Mouse (Mus musculus): Measurements from ENCODE around the gene Ascl5.

Gene Ascl5

GRCm38 (mm10) chr1:136052547-136052946, 1.9 kb downstream of the Ascl5 start, which contains the start of gene Cacna1s:
Gene Cacna1s (plus strand): TSS chr1:136052750.
- no peak for DNase-seq

GRCm38 (mm10) chr1:136055771-136056170, 5.2 kb downstream of the Ascl5 start:
- no peak for DNase-seq

- no peak for DNase-seq
Observed at GRCm38 (mm10) chr1:136058594-136058993, 8.0 kb downstream of the Ascl5 start.

GRCm38 (mm10) chr1:136061041-136061789, 10.6 kb downstream of the Ascl5 start:
- DNase-seq, result peak; percentile 65

- no peak for DNase-seq
Observed at GRCm38 (mm10) chr1:136061790-136062141, 11.2 kb downstream of the Ascl5 start.

GRCm38 (mm10) chr1:136063991-136064390, 13.4 kb downstream of the Ascl5 start:
- no peak for DNase-seq

- no peak for DNase-seq
Observed at GRCm38 (mm10) chr1:136066621-136067020, 16.0 kb downstream of the Ascl5 start.

GRCm38 (mm10) chr1:136067579-136067978, 17.0 kb downstream of the Ascl5 start:
- no peak for DNase-seq

- DNase-seq, result peak; percentile 71
Observed at GRCm38 (mm10) chr1:136076086-136076485, 25.5 kb downstream of the Ascl5 start.

GRCm38 (mm10) chr1:136077656-136078055, 27.1 kb downstream of the Ascl5 start:
- no peak for DNase-seq

- no peak for DNase-seq
Observed at GRCm38 (mm10) chr1:136081161-136081560, 30.6 kb downstream of the Ascl5 start.

GRCm38 (mm10) chr1:136085988-136086685, 35.5 kb downstream of the Ascl5 start:
- no peak for DNase-seq

- DNase-seq, result no peak
Observed at GRCm38 (mm10) chr1:136089368-136090165, 39.0 kb downstream of the Ascl5 start.

GRCm38 (mm10) chr1:136093726-136094125, 43.1 kb downstream of the Ascl5 start:
- DNase-seq, result no peak

- DNase-seq, result no peak
Observed at GRCm38 (mm10) chr1:136094807-136095206, 44.2 kb downstream of the Ascl5 start.
